Mouse (Mus musculus) embryo, embryonic 10.5 days (tissue): Measurements from ENCODE around the gene Chchd1.

ENCODE experiments used
- DNase-seq: peaks from one replicate; pipeline ENCODE4 v3.0.0-alpha.2; 2015; ENCODE audit warnings: low spot score

Gene Chchd1

DNA sequence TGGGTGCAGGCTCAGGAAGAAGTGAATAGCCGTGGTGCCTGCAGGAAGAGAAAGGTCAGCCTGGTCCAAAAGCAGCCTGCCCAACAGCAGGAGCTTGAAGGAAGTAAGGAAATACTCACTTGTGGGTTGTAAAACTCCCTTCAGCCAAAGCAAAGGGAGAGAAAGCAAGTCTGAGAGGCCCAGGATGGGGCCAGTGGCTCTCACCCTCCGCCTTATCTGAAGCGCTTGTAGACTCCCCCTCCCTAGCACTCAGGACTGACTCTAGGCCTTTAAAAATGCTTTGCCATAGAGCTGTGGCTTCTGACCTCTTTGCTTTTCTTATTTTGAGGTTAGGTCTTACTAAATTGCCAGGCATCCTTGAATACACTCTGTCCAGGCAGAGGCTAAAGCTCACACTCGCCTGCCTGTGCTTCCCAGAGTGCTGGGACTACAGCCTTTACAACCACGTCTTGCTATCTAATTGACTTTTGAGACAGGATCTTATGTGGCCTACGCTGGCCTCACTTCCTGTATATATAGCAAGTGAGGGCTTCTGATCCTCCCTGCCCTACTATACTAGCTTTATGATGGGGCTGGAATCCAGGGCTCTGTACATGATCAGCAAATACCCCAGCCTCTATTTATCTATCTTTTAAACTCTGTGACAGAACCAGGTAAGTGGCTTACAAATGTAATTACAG is 23.0 kb downstream of the Chchd1 start:
- no peak for DNase-seq

DNA sequence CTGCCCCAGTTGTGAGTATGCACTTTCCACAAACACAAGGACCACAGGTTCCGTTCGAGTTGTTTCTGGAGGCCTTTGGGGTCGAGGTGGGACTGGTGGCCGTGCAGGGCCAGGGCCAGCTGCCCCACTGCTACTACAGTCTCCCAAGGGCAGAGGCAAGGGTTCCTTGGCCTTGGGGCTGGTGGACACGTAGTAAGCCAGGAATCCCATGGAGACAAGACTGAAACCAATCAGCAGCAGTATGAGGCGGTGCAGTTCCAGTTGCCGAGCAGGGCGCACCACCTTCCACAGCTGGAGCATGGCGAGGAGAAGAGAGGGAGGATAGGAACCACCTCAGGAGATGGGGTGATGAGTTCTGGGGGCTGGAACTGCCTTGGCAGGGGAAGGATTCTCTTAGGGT is 27.1 kb downstream of the Chchd1 start:
- DNase-seq, result no peak

DNA sequence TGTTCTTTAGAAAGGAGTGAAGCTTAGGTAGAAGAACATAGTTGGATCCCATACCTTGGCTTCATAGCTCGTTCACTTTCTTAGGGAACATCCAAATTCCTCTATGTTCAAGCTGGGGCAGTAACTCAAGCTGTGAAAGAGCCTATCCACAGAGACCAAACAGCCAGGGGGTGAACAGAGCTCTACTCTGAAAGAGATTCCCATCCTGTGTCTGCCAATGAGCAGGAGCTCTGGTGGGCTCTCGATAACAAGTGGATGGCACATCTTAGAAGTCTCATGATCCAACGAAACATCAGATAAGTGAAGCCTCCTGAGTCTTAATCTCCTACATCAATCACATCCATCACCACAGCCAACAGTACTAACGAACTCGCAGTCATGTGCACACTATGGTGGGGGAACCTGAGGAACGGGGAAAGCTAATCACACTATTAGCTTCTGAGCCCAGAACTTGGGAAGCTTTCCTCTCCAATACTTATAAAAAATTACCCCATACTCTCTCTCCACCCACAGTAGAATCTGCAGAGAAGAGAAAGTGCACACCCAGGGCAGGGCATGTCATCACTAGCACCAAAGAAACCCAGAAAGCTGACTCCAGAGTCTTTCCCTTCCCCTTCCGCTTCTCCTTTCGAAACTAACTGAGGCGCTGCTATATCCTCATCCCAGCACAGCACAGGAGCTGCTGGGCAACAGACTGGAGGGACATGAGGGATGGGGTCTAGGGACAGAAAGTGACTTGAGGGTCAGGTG is 28.2 kb downstream of the Chchd1 start:
- no peak for DNase-seq

DNA sequence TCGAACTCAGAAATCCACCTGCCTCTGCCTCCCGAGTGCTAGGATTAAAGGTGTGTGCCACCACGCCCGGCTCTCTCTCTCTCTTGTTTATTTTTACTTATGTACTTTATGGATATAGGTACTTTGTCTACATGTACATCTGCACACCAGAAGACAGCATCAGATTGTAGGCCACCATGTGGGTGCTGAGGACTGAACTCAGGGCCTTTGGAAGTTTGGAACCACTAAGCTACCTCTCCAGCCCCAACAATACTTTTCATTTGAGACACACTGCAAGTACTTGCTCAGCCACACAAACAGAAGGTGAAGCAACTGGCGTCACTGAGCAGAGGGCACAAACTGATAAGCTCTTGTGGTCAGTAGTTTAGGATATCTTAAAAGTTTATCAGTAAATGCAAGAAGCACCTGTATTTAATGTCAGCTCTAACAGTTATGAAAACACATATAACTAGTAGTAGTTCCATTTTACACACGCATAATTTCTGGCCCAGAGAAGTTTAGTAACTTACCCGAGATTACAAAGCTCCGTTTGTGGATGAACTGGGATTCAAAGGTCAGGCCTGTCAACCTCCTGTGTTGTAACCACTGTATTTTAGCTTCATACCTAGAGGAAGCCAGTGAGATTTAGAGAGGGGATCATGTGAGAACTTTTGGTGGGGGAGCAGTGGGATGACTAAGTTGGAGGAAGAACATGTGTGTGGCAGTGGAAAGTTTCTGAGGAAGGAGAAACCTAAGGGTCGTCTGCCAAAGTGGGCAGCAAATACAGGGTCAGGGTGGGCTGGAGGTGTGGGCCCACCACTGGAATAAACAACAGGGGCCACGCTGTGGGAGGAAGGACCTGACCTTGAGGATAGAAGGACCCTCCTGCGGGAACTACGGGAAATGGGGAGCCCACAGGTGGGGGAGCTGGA is 30.5 kb downstream of the Chchd1 start:
- peak; percentile 18 for DNase-seq

DNA sequence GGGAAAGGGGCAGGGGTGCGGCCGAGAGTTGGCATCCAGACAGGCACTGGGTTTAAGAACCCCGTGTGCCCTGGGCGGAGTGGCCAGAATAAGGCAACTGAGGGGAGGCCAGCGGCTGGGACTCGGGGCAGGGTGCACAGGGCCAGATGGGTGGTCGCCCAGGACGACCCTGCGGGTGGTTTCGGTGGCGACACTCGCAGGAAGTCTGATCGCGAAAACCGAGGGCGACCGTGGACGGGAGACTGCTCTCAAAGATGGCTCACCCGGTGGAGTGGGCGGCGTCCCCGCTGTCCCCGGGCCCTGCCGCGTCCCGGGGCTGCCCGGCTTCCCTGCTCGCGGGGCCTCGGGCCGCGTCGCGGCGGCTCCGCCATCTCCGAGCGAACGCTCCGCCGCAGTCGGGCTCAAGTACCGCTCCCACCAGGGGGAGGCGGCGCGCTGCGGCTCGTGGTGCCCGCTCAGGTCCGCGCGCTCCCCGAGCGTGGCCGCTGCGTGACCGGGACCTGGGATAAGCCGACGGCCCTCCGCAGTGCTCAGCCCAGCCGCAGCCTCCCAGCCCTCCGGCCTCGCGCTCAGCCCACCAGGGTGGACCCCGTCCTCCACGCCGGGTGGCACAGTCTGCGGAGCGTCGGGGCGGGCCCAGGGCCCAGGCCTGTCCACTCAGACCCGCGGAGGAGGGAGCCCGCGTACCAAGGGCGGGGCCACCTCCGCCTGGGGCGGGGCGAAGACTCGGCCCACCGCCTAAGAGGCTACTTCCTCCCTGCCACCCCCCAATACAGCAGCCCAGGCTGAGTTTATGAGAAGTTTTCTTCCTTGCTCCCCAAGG is 31.4 kb downstream of the Chchd1 start, which contains the start of gene Ndst2:
Gene Ndst2 (minus strand): TSS at position 611 of the 823 bp plus-strand sequence.
- DNase-seq, result peak; percentile 92

DNA sequence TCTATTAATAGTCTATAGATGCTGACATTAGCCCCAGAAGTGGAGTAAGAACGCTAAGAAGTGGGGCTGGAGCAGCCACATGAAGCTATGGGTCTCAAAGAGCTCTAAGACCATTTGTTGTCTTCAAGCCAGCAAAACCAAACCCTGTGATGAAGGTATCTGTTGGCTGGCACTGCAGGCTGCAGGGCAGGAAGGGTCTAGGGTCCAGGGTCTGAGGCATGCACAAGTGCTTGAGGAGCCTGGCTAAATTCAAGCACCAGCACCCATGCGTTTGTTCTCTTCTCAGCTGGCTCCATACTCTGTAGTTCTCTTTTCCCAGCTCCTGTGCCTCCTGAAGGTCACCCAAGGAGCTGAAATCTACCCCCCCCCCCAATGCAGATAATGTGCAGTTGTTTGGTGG is 32.2 kb downstream of the Chchd1 start:
- no peak for DNase-seq

DNA sequence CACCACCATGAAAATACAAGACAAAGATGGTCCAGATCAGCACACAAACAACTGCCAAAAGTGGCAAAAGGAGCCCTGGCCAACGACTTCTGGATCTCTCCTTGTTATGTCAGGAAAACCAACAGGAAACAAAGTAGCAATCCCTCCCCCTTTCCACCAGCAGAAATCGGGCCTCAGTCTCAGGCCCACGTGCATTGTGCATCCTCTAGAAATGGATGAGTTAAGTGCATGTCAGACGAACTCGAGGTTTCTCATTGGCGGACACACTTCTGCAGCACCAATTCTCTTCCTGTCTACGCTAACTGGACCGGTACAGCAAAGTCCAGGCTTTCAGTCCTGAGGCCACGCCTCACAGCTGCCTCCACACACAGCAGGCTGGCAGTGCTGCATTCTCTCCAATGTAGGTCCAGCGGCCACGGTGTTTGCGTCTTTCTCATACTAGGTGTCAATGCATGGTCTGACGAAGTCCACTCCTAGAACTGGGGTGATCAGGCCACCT is 33.1 kb downstream of the Chchd1 start:
- no peak for DNase-seq

DNA sequence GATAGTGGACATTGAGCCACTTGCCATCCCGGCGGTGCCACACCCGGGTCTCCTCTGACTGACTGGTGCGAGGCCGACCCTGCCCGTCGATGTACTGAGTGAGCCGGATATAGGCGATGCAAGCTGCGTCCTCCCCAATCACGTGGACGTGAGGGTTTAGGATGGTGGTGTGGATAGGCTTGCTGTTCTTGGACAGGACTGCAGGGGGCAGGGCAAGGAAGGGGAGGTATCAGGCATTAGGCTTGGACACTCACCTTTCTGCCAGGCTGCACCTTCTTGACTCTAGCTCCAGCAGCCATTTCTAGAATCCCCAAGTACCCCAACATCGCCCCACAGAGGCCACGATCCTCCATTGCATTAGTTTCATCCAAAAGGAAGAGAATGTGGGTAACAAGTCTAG is 34.5 kb downstream of the Chchd1 start:
- peak; percentile 54 for DNase-seq

DNA sequence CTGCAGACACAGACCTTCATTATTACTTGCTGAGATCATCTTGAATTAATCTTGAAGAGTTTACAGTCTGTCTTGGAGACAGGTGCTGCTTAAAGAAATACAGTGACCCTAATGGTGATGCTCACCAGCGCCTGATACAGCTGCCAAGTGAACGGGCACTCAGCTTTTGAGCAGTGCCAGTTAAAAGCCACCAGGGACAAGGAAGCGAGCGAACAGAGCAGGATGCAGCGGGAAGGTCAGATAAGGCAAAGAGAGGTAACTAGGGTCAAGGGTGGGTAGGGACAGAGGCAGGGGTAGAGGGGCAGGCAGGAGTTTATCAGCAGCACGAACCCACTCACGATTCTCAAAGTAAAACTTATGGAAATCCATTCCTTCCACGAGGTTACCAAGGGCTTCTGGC is 35.7 kb downstream of the Chchd1 start:
- DNase-seq, result no peak

DNA sequence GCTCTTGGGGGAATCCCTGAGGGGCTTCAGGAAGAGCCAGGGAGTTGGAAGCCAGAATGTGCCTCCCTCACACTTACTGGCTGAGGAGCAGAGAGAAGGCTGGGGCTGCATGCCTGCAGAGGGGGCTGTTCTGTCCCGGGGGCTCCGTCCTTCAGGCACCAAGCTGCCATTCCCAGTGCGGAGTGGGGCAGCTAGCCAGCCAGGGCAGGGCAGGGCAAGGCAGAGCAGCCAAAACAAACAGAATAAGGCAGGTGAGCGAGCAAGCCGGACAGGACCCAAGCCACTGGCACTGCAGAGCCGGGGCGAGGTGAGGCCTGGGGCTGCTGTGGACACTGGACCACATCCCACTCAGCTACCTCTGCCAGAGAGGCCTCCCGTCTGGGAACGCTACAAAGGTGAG is 38.5 kb downstream of the Chchd1 start:
- DNase-seq, result no peak

DNA sequence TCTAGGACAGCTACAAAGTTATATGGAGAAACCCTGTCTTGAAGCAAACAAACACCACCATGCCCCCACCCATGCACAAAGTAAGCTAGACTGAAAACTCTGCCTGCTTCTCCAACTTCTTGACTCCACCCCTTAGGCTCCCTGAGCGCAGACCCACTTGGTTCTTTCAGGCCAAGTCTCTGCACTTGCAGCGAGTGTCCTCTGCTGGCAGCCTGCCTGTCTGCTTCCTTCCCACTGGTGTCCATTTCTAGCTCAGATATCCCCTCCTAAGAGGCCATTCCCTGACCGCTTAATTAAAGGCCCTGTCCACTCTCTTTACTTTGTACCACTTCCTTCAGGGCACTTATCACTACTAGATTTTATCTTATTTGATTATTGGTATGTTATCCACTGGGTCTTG is 40.8 kb downstream of the Chchd1 start:
- DNase-seq, result no peak

DNA sequence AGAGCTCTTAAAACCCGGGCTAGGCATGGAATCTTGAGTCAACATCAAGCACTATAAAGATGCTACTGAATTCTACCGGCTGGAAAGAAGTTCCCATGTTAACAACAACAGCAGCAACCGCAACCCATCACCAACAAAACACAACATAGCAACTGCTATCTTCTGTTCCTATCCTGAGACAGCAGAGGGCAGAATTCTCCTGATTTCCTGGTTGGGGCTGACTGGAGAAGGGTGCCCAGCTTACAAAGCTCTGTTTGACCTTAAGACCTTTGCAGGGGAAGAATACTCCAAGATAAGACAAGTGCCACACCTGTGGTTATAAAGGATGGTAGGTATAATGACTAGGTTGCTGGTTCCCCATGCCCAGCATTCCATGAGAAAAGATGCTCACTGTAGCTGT is 44.1 kb downstream of the Chchd1 start:
- DNase-seq, result no peak

DNA sequence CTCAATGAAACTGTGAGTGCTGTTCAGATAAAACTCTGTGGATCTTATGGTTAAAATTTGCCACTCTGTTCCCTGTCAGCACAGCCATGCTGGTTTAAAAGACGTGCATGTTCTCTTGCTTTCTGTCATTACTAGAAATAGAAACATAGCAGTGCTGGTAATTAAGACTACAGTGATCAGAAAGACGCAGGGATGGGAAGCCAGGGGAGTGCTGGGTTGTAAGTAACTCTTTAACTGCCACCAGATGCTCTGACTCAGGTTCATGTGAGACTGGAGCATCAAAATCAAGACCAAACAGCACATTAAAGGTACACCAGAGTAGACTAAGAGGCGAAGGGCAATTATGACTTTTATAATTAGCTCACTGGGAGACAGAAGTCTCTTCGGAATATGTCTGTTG is 45.6 kb downstream of the Chchd1 start:
- no peak for DNase-seq

DNA sequence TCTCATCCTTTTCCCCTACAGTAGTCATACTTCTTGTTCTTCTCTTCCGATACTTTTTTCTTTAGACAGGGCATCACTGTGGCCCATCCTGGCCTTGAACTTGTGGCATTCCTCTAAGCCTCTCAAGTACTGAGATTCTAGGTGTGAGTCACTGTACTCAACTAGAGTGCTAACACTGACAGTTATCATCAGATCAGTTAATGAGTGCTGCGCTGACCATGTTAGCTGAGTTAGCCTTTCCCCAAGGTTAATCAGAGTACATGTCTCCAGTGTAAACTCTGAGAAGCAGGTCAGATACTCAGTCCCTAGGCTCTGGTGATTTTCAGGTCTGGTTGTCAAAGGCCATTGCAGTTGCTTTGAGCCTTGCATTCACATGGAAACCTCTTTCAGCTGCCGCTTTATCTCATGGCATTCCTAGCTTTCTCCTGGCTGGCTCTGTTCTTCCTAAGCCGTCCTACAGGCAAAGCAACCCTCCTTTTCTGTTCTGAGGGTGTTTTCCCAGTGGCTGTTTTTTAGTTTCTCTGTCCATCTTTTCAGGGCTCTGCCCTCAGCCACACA is 46.8 kb downstream of the Chchd1 start:
- no peak for DNase-seq

DNA sequence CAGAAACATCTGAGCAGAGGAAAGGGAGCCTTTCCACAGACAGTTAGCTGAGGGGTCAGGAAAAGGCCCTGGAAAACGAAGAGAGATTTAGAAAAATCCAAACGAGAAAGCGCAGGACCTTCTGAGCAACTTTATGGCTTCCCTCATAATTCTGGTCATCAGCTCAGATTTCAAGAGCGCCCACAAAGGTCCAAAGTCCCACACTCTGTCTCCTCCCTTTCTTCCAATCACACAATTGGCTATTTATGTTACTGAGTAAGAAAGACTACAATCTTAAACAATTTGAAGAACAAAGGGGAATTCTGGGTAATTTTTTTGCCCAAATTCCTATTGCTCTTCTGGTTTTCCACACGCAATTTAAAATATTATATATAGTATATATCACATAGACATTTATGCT is 47.7 kb downstream of the Chchd1 start:
- DNase-seq, result no peak

DNA sequence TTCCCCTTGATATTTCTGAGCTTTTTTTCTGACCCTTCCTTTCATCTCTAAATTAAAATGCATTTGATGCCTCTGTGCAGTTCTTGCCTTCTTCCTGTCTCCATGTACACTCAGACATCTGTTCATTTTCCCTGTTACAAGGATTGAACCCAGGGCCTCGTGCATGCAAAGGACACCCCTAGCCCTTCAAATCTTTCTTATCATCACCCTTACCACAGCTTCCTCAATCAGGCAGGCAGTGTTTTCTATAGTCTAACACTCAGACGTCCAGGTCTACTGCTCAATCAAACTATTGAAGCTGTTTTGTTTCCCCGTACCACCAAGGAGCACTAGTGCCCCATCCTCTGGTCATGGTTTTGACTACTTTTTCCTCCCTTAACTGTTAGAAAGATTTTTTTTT is 51.0 kb downstream of the Chchd1 start:
- no peak for DNase-seq
